In the genomic region with DNA sequence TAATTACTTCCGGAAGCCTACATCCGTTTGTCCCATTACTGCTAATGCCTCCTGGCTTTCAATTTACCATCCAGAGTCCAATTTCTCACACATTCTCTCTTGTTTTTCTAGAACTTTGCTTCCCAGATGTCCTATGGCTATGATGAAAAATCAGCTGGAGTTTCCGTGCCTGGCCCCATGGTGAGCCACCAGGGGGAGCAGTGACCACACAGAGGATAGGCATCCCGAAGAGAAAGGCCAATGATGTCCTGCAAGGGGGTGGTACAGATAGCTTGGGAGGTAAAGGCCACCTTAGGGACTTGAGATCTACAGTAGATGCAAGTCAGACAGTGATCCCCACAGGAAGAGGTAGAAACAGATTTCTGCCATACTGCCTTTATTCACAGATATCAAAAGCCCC, we compare ENCODE assay signal across 9 mouse cellular contexts. TPM values are rescaled to one million over a fixed set of nuclear protein-coding genes. Genes with fewer than 3 reads are reported as not detected.
DNase-seq lines count a peak whose midpoint lies in the region; ATAC-seq lines count a peak whose summit lies in the region.
"Had no signal": no experiment of that assay in that cellular context is flagged by ENCODE, and none has a peak within 500 bp of the region (broad histone marks: within the 10 kb centered on the region; RNA-seq: fewer than 3 reads in every experiment).

No protein-coding gene starts in this region.

- no peaks in the 10 kb centered on the region for H3K9me3 ChIP-seq in forebrain, embryonic 11.5 days (ENCODE audit: control insufficient read depth, low read length)
- H3K9me3 ChIP-seq in forebrain, embryonic 12.5 days, result no peaks in the 10 kb centered on the region
- H3K9me3 ChIP-seq: neural tube, embryonic 12.5 days had no signal

- WGBS in forebrain, embryonic 11.5 days, result 22% methylated on average over 4 of the region's 4 CpGs
- 19% methylated on average over 4 of the region's 4 CpGs for WGBS in forebrain, embryonic 12.5 days

- intact Hi-C loops in heart, postnatal 10 days (cut with DNase I), result loop anchor here (1.0 to 5.0 kb wide), 5 partner anchors 31 to 168 kb away; no protein-coding TSS in a partner anchor

- 0 out of 2 replicates have a peak, but pooled peaks cover 3% of the 10 kb centered on the region for H3K4me1 ChIP-seq in forebrain, embryonic 11.5 days (replicated peaks; ENCODE audit: control insufficient read depth, insufficient read depth, low read length)
- H3K4me1 ChIP-seq in forebrain, embryonic 12.5 days, result peaks cover 15% of the 10 kb centered on the region

- no peak for ATAC-seq in forebrain, embryonic 11.5 days (replicated peaks; ENCODE audit: low FRiP score)
- no peak for ATAC-seq in forebrain, embryonic 12.5 days (ENCODE audit: low FRiP score)

- peaks cover 30% of the 10 kb centered on the region for H3K27me3 ChIP-seq in forebrain, embryonic 11.5 days (ENCODE audit: control insufficient read depth, insufficient read depth, low read length)
- H3K27me3 ChIP-seq in forebrain, embryonic 12.5 days, result peaks cover 87% of the 10 kb centered on the region

- H3K4me2 ChIP-seq in forebrain, embryonic 11.5 days (ENCODE audit: low read depth, low read length, severe bottlenecking), result no peak overlapping the region
- no peak overlapping the region for H3K4me2 ChIP-seq in forebrain, embryonic 12.5 days
- H3K4me2 ChIP-seq: neural tube, embryonic 12.5 days had no signal

- H3K4me3 ChIP-seq in forebrain, embryonic 11.5 days (ENCODE audit: low read depth, low read length), result no peak overlapping the region
- no peak overlapping the region for H3K4me3 ChIP-seq in forebrain, embryonic 12.5 days (replicated peaks)
- H3K4me3 ChIP-seq: neural tube, embryonic 12.5 days had no signal

- H3K9ac ChIP-seq in forebrain, embryonic 11.5 days (ENCODE audit: low read length), result no peak overlapping the region
- no peak overlapping the region for H3K9ac ChIP-seq in forebrain, embryonic 12.5 days
- H3K9ac ChIP-seq: neural tube, embryonic 12.5 days had no signal

- DNase-seq in forebrain, embryonic 11.5 days (ENCODE audit: low spot score), result peak; percentile 80
- peak; percentile 53 for DNase-seq in R1 (ENCODE audit: low read depth, low spot score)
- DNase-seq in embryo, embryonic 10.5 days (ENCODE audit: low spot score), result peak; percentile 86
- peak; percentile 85 to 89 for DNase-seq in heart, postnatal 10 days
- DNase-seq in layer of hippocampus, postnatal 14 days (ENCODE audit: low spot score in 2 of 2), result peak; percentile 78 to 84
- DNase-seq in lung, postnatal 25 days (ENCODE audit: low spot score), result peak; percentile 78
- peak; percentile 51 to 79 for DNase-seq in spleen, postnatal 10 days (ENCODE audit: low spot score in 2 of 2)

- H3K36me3 ChIP-seq in forebrain, embryonic 11.5 days (ENCODE audit: control insufficient read depth, insufficient read depth, low read length), result no peaks in the 10 kb centered on the region
- no peaks in the 10 kb centered on the region for H3K36me3 ChIP-seq in forebrain, embryonic 12.5 days (replicated peaks)
- H3K36me3 ChIP-seq: neural tube, embryonic 12.5 days had no signal

- H3K27ac ChIP-seq in forebrain, embryonic 11.5 days (ENCODE audit: low read depth, low read length), result no peak overlapping the region
- no peak overlapping the region for H3K27ac ChIP-seq in forebrain, embryonic 12.5 days
- H3K27ac ChIP-seq: neural tube, embryonic 12.5 days had no signal

RNA-seq across cellular contexts. Expression of gene Col1a1, which starts 3.3 kb away (rescaled TPM):
- polyA plus RNA-seq in forebrain, embryonic 11.5 days (2014; fragmentation: Nextera tagmentation; extraction: Ambion mirVana), result 163 and 164 TPM in 2 replicates
- 208 and 267 TPM in 2 replicates for polyA plus RNA-seq in forebrain, embryonic 12.5 days (2016; fragmentation: Nextera tagmentation; extraction: Ambion mirVana)
- total RNA-seq in heart, postnatal 10 days (2021), result 100 to 1,000 TPM; 869 to 988 TPM
- total RNA-seq in layer of hippocampus, postnatal 14 days (2021), result 10 to 100 TPM; 39.7 to 59.5 TPM

RNA-seq across cellular contexts. Expression of gene Hils1, which starts 28.1 kb away (rescaled TPM):
- polyA plus RNA-seq in forebrain, embryonic 11.5 days (2014; fragmentation: Nextera tagmentation; extraction: Ambion mirVana), result not detected in 2 replicates
- polyA plus RNA-seq in forebrain, embryonic 12.5 days (2016; fragmentation: Nextera tagmentation; extraction: Ambion mirVana), result not detected in 2 replicates
- total RNA-seq in heart, postnatal 10 days (2021), result not detected
- not detected for total RNA-seq in layer of hippocampus, postnatal 14 days (2021)
- polyA plus RNA-seq: neural tube, embryonic 12.5 days had no signal

RNA-seq across cellular contexts. Expression of gene Sgca, which starts 36.8 kb away (rescaled TPM):
- polyA plus RNA-seq in forebrain, embryonic 11.5 days (2014; fragmentation: Nextera tagmentation; extraction: Ambion mirVana), result not detected in 2 replicates
- not detected in 2 replicates for polyA plus RNA-seq in forebrain, embryonic 12.5 days (2016; fragmentation: Nextera tagmentation; extraction: Ambion mirVana)
- total RNA-seq in heart, postnatal 10 days (2021), result 100 to 1,000 TPM; 123 to 128 TPM
- total RNA-seq in layer of hippocampus, postnatal 14 days (2021), result under 1 TPM; 0.95 to 0.99 TPM

RNA-seq across cellular contexts. Expression of gene Ppp1r9b, which starts 51.6 kb away (rescaled TPM):
- polyA plus RNA-seq in forebrain, embryonic 11.5 days (2014; fragmentation: Nextera tagmentation; extraction: Ambion mirVana), result 17.2 and 18.6 TPM in 2 replicates
- 16.6 and 17.7 TPM in 2 replicates for polyA plus RNA-seq in forebrain, embryonic 12.5 days (2016; fragmentation: Nextera tagmentation; extraction: Ambion mirVana)
- 10 to 100 TPM; 51.3 to 58.5 TPM for total RNA-seq in heart, postnatal 10 days (2021)
- 100 to 1,000 TPM; 705 to 706 TPM for total RNA-seq in layer of hippocampus, postnatal 14 days (2021)

Comparison
In these comparisons a context has a peak if more than half of its experiments do, and no peak if none do; other contexts are left out.
1. RNA of gene Col1a1, which starts 3.3 kb away (total RNA-seq): 869 to 988 TPM in heart, postnatal 10 days; 39.7 to 59.5 TPM in layer of hippocampus, postnatal 14 days; every median in the first group is over 10 times any median in the second.
2. RNA of gene Sgca, which starts 36.8 kb away (total RNA-seq): 123 to 128 TPM in heart, postnatal 10 days; 0.95 to 0.99 TPM in layer of hippocampus, postnatal 14 days; every median in the first group is over 10 times any median in the second.
3. Peak in every context shown above with its lines, with median percentiles within 50 percentile points of each other: DNase-seq.